Mouse (Mus musculus) limb, embryonic 10.5 days (tissue): Measurements from ENCODE around the gene Tpst2. TPM values are rescaled to one million over a fixed set of nuclear protein-coding genes. Genes with fewer than 3 reads are reported as not detected.

Source experiments
- polyA plus RNA-seq: library from polyadenylated mRNA; unstranded; fragments of >200 nt; fragmentation: Nextera tagmentation; extraction: Ambion mirVana; gene quantifications from 2 replicates; pipeline ENCODE4 v1.2.1, GENCODE M21; 2016

Tpst2 gene
- polyA plus RNA-seq, 1 experiment from 2014 or later = 38.0 TPM

Other genes starting within 250 kb of the Tpst2 start
- gene Cryba4, start 24.2 kb upstream of the Tpst2 start, polyA plus RNA-seq = 0.34 and 0.46 TPM in 2 replicates
- not detected in 2 replicates for gene Crybb1, start 20.9 kb upstream of the Tpst2 start, polyA plus RNA-seq
- 43.5 and 44.4 TPM in 2 replicates for gene Tfip11, start 49.7 kb downstream of the Tpst2 start, polyA plus RNA-seq
- 56.2 and 59.2 TPM in 2 replicates for gene Srrd, start 66.3 kb downstream of the Tpst2 start, polyA plus RNA-seq
- gene Hps4, start 66.4 kb downstream of the Tpst2 start, polyA plus RNA-seq = 38.9 and 39.1 TPM in 2 replicates
- gene Gm6583, start 79.3 kb downstream of the Tpst2 start, polyA plus RNA-seq = 0.14 and 0.25 TPM in 2 replicates
- gene Asphd2, start 118.2 kb downstream of the Tpst2 start, polyA plus RNA-seq = 22.0 and 23.6 TPM in 2 replicates
- not detected in 2 replicates for gene Gm6588, start 172.7 kb downstream of the Tpst2 start, polyA plus RNA-seq